Mouse (Mus musculus) bone marrow macrophage, adult 2 months (primary cell): ENCODE results near the gene Gm13271. TPM values are rescaled to one million over a fixed set of nuclear protein-coding genes. Genes with fewer than 3 reads are reported as not detected.

Experiments
- polyA plus RNA-seq: library from polyadenylated mRNA; stranded (reverse); fragments of >200 nt; gene quantifications from 2 replicates; pipeline ENCODE4 v1.2.4, GENCODE M21; 2012; ENCODE audit not compliant: missing spikeins, insufficient read depth, insufficient read length

The Gm13271 gene
- polyA plus RNA-seq, 1 experiment: not detected

Other genes with a start within 250 kb of the Gm13271 start
- not detected in 2 replicates for gene Ifnb1, start 232.1 kb upstream of the Gm13271 start, polyA plus RNA-seq
- not detected in 2 replicates for gene Ifna15, start 196.6 kb upstream of the Gm13271 start, polyA plus RNA-seq
- not detected in 2 replicates for gene Ifna14, start 183.1 kb upstream of the Gm13271 start, polyA plus RNA-seq
- gene Ifna9, start 162.5 kb upstream of the Gm13271 start, polyA plus RNA-seq: not detected in 2 replicates
- gene Ifna12, start 151.5 kb upstream of the Gm13271 start, polyA plus RNA-seq: not detected in 2 replicates
- gene C87499, start 120.5 kb upstream of the Gm13271 start, polyA plus RNA-seq: not detected in 2 replicates
- gene Ifna13, start 110.4 kb upstream of the Gm13271 start, polyA plus RNA-seq: not detected in 2 replicates
- not detected in 2 replicates for gene Ifna16, start 77.9 kb upstream of the Gm13271 start, polyA plus RNA-seq
- not detected in 2 replicates for gene Ifna2, start 71.0 kb upstream of the Gm13271 start, polyA plus RNA-seq
- gene Ifnab, start 63.5 kb upstream of the Gm13271 start, polyA plus RNA-seq: not detected in 2 replicates
- gene Gm26566, start 33.1 kb upstream of the Gm13271 start, polyA plus RNA-seq: not detected in 2 replicates
- gene Klhl9, start 32.4 kb upstream of the Gm13271 start, polyA plus RNA-seq: 60.5 and 64.8 TPM in 2 replicates
- not detected in 2 replicates for gene Gm13283, start 5.3 kb downstream of the Gm13271 start, polyA plus RNA-seq
- gene Gm13290, start 19.0 kb downstream of the Gm13271 start, polyA plus RNA-seq: not detected in 2 replicates
- gene Gm13289, start 22.1 kb downstream of the Gm13271 start, polyA plus RNA-seq: not detected in 2 replicates
- not detected in 2 replicates for gene Gm13272, start 25.0 kb downstream of the Gm13271 start, polyA plus RNA-seq
- gene Ifnz, start 27.3 kb downstream of the Gm13271 start, polyA plus RNA-seq: not detected in 2 replicates
- gene Gm13276, start 30.8 kb downstream of the Gm13271 start, polyA plus RNA-seq: not detected in 2 replicates
- gene Gm13277, start 33.8 kb downstream of the Gm13271 start, polyA plus RNA-seq: not detected in 2 replicates
- not detected in 2 replicates for gene Gm13278, start 36.7 kb downstream of the Gm13271 start, polyA plus RNA-seq
- not detected in 2 replicates for gene Gm13275, start 39.6 kb downstream of the Gm13271 start, polyA plus RNA-seq
- gene Gm13279, start 42.5 kb downstream of the Gm13271 start, polyA plus RNA-seq: not detected in 2 replicates
- gene Gm13285, start 44.8 kb downstream of the Gm13271 start, polyA plus RNA-seq: not detected in 2 replicates
- not detected in 2 replicates for gene Gm13287, start 48.4 kb downstream of the Gm13271 start, polyA plus RNA-seq
- gene Gm13288, start 50.7 kb downstream of the Gm13271 start, polyA plus RNA-seq: not detected in 2 replicates
- not detected in 2 replicates for gene Ifna7, start 61.4 kb downstream of the Gm13271 start, polyA plus RNA-seq
- gene Ifna11, start 65.1 kb downstream of the Gm13271 start, polyA plus RNA-seq: not detected in 2 replicates
- gene Ifna6, start 72.5 kb downstream of the Gm13271 start, polyA plus RNA-seq: not detected in 2 replicates
- not detected in 2 replicates for gene Ifna5, start 80.7 kb downstream of the Gm13271 start, polyA plus RNA-seq
- not detected in 2 replicates for gene Ifna4, start 87.0 kb downstream of the Gm13271 start, polyA plus RNA-seq
- not detected in 2 replicates for gene Ifna1, start 95.2 kb downstream of the Gm13271 start, polyA plus RNA-seq
- not detected in 2 replicates for gene Ifne, start 125.3 kb downstream of the Gm13271 start, polyA plus RNA-seq